Mouse (Mus musculus) spleen, adult 10 weeks (tissue): ENCODE results near the gene Tmem269. TPM values are rescaled to one million over a fixed set of nuclear protein-coding genes. Genes with fewer than 3 reads are reported as not detected.

Experiments used
- polyA plus RNA-seq: library from polyadenylated mRNA; stranded (reverse); fragments of 350-450 nt; fragmentation: Illumina TruSeq; extraction: RNeasy Lipid Tissue Mini Kit (QIAGEN cat#74804); gene quantifications from one replicate; pipeline ENCODE4 v1.2.3, GENCODE M21; 2015; ENCODE audit warnings: low replicate concordance; ENCODE audit not compliant: insufficient read depth

Tmem269 gene
- 0.29 TPM for polyA plus RNA-seq

DNA sequence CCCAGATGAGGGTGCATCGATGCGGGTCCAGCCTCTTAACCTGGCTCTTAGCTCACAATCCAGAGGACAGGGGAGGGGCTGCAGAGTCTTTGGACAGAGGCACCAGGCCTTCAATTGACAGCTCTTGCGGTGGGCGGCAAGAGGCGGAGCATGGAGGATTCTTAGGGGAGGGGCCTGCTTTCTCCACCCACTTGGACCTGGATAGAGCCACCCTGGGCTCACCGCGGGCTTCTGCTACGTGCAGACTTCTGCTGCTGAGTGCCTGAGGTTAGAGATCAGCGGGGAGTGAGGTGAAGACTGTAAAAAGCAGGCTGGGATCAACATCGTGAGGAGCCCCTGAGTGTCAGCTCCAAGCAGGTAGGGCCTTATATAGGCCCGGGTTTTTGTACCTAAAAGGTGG is at the start of gene Tmem269:
TSS of gene Tmem269 (minus strand) at position 49 of the 400 bp plus-strand sequence.

DNA sequence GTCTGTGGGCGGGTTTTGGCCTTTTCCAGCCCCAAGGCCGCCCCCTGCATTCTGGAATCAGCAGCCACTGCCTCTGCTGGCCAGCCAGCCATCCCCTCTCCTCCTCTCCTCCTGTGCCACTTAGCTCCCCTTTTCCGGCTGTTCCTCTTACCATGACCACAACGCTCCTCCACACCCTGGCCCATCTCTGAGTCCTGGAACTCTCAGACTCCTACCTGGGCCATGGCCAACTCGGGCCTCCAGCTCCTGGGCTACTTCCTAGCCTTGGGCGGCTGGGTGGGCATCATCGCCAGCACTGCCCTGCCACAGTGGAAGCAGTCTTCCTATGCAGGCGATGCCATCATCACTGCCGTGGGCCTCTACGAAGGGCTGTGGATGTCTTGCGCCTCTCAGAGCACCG is 37.3 kb upstream of the Tmem269 start, which contains the start of gene Cldn19:
TSS of gene Cldn19 (plus strand) at position 64 of the 400 bp plus-strand sequence.

DNA sequence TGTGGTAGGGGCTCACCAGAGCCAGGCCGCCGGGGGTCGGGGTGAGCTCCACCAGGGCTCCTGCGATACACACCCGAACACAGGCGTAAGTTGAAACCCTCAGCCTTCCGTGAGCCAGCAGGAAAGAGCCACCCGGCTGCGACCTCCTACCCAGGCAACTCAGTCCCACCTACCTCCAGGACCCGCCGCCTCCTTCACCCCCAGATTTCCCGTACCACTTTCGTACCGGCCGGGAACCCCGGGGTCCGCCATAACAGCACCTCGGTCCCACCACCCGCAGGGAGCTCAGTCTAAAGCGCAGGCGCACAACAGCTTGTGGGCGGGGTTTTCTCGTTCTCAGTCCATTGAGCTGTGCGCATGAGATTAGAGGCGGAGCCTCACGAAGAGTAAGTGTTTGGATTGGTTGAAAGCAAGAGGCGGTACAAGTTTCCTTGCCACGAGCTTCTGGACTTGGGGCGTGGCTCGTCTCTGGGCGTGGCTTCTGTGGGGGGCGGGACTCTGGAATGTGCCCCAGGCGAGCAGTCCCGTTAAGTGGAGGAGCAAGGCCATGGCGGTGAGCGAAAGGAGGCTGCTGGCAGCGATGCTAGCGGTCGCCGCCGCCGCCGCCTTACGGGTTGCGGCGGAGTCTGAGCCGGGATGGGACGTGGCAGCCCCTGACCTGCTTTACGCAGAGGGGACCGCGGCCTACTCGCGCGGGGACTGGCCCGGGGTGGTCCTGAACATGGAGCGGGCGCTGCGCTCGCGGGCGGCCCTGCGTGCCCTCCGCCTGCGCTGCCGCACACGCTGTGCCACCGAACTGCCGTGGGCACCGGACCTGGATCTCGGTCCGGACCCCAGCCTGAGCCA is 14.6 kb upstream of the Tmem269 start, which contains the start of the genes AU022252 and P3h1:
TSS of gene AU022252 (minus strand) at position 303 of the 846 bp plus-strand sequence.
TSS of gene P3h1 (plus strand) at position 506 of the 846 bp plus-strand sequence.

DNA sequence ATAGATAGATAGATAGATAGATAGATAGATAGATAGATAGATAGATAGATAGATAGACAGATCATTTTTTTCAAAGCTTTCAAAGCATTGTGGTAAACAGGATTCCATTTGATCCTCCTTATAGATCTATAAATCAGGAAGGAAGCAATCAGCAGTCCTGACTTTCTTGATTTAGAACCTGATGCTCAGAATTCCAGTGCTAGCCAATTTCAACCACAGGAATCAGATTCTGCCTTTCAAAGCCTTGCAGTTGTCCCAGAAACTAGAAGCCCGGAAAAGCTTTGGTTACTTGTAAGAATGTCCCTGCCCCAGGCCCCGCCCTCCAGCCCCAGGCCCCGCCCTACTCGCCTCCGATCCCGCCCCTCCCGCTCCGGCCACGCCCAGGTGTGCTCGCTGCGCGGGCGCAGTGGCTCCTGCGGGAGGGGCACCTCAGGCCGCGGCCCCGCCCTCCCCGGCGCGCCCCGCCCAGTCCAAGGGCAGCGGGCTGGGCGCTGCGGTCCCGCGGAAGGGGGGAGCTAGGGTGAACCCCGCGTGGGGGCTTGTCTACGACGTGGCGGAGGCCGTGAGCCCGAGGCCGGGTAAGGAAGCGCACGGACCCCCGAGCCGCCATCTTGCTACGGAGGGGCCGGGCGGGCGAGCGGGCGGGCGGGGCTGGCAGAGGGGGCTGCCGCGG is 23.0 kb downstream of the Tmem269 start, which contains the start of gene Svbp:
TSS of gene Svbp (plus strand) at position 398 of the 673 bp plus-strand sequence.

DNA sequence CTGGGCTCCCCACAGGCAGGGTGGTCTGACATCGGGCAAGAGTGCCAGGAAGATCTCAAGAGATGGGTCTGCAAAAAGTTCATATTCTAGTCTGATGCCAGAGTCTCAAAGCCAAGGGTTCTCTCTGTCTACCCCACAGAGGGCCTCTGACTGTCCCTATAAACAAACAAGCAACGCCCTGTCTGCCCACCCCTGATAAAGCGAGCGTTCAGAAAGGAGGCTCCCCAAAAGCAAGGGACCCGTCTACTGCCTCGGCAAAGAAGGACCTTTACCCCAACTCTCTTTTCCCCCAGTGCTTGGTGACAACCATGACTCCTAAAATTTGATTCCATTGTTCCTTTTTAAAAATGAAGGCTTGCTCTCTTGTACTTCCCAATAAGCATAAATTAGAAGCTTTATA is 28.2 kb downstream of the Tmem269 start, which contains the start of gene Ermap:
TSS of gene Ermap (minus strand) at position 148 of the 400 bp plus-strand sequence.

DNA sequence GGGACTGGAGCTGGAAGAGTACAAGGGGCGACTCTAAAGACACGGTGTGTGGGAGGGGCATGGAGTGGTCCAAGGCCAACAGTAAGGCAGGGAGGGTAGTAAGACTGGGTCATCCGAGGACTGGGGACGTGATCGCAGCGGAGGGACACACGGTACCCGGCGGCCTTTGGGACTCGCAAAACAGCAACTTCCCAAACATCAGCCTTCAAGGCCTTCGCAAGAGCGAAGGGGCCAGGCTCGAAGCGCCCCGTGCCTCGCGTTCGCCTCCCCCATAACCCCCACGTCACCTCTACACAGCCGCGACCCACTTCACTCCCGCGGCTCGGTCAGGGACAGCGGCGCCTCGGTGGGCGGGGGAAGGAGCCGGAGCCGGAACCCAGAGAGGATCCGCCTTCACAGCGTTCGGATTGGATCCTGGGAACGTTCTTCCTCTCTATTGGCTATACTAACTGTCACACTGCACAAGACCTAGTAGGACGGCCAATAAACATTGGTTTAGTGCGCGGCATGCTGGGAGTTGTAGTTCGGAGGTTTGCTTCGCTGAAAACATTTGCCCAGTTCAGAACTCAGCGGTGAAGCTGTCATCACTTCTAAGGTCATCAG is 44.1 kb downstream of the Tmem269 start, which contains the start of gene Zfp691:
TSS of gene Zfp691 (minus strand) at position 345 of the 603 bp plus-strand sequence.

Other genes starting within 250 kb of the Tmem269 start
- gene Slc2a1, start 109.5 kb downstream of the Tmem269 start, polyA plus RNA-seq, result 16.5 TPM
- gene Zfp691, start 44.0 kb downstream of the Tmem269 start, polyA plus RNA-seq, result 3.7 TPM
- 26.1 TPM for gene Ermap, start 28.2 kb downstream of the Tmem269 start, polyA plus RNA-seq
- 37.4 TPM for gene Svbp, start 22.9 kb downstream of the Tmem269 start, polyA plus RNA-seq
- gene AU022252, start 14.5 kb upstream of the Tmem269 start, polyA plus RNA-seq, result 12.5 TPM
- 6.0 TPM for gene P3h1, start 14.7 kb upstream of the Tmem269 start, polyA plus RNA-seq
- not detected for gene Cldn19, start 37.2 kb upstream of the Tmem269 start, polyA plus RNA-seq
- gene Ybx1, start 76.4 kb upstream of the Tmem269 start, polyA plus RNA-seq, result 517 TPM
- 62.7 TPM for gene Ppih, start 102.3 kb upstream of the Tmem269 start, polyA plus RNA-seq
- gene Ccdc30, start 197.3 kb upstream of the Tmem269 start, polyA plus RNA-seq, result 1.7 TPM
- 24.5 TPM for gene Ppcs, start 204.2 kb upstream of the Tmem269 start, polyA plus RNA-seq
- not detected for gene Zmynd12, start 204.6 kb upstream of the Tmem269 start, polyA plus RNA-seq